Comparison of ENCODE assay signal across 9 mouse cellular contexts in the genomic region with DNA sequence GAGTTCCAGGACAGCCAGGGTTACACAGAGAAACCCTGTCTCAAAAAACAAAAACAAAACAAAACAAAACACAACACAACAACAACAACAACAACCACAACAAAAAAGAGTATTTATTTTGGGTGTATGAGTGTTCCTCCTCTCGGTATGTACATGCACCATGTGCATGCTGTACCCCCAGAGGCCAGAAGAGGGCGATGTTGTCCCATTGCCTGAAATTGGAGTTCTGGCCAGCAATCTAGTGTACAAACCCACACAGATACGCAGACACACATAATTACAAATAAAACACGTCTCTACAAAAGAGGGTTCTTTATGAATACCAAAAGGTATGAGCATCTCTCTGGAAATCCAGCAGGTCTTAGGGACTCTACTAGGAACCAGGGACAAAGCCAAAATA.
DNase-seq lines count a peak whose midpoint lies in the region; ATAC-seq and TF ChIP-seq lines count a peak whose summit lies in the region.
"Had no signal": no experiment of that assay in that cellular context is flagged by ENCODE, and none has a peak within 500 bp of the region (broad histone marks: within the 10 kb centered on the region; RNA-seq: fewer than 3 reads in every experiment).

No protein-coding gene starts in this region.

- no peak for TF ChIP-seq POLR2A in heart, adult 2 months (IDR thresholded peaks at IDR 0.05; ENCODE audit: insufficient read depth, low read depth, low read length)

- no peaks in the 10 kb centered on the region for H3K79me2 ChIP-seq in heart, adult 2 months (replicated peaks; ENCODE audit: control insufficient read depth, insufficient read depth, low read length)

- TF ChIP-seq EP300 in heart, adult 2 months (IDR thresholded peaks at IDR 0.05; ENCODE audit: insufficient read depth, low read depth, low read length): no peak
- TF ChIP-seq EP300 in liver, embryonic 14.5 days (IDR thresholded peaks at IDR 0.05; ENCODE audit: low read depth): no peak

- H3K4me3 ChIP-seq in heart, adult 2 months: no peak overlapping the region
- H3K4me3 ChIP-seq in heart, embryonic 11.5 days (ENCODE audit: low read depth, low read length): no peak overlapping the region
- no peak overlapping the region for H3K4me3 ChIP-seq in midbrain, embryonic 10.5 days
- no peak overlapping the region for H3K4me3 ChIP-seq in midbrain, embryonic 15.5 days
- no peak overlapping the region for H3K4me3 ChIP-seq in liver, embryonic 14.5 days (ENCODE audit: insufficient read depth in 1 of 2, low read depth in 2 of 2, low read length in 2 of 2)
- H3K4me3 ChIP-seq in forebrain, embryonic 12.5 days (replicated peaks): no peak overlapping the region
- H3K4me3 ChIP-seq: heart, embryonic 13.5 days had no signal

- H3K9ac ChIP-seq in heart, adult 2 months (ENCODE audit: low read depth, low read length): no peak overlapping the region
- H3K9ac ChIP-seq in heart, embryonic 11.5 days (ENCODE audit: low read depth, low read length): no peak overlapping the region
- H3K9ac ChIP-seq in midbrain, embryonic 15.5 days: no peak overlapping the region
- H3K9ac ChIP-seq in liver, embryonic 14.5 days (replicated peaks): no peak overlapping the region
- no peak overlapping the region for H3K9ac ChIP-seq in forebrain, embryonic 12.5 days
- H3K9ac ChIP-seq: heart, embryonic 13.5 days had no signal

- H3K4me2 ChIP-seq in heart, embryonic 11.5 days: no peak overlapping the region
- H3K4me2 ChIP-seq in midbrain, embryonic 15.5 days: no peak overlapping the region
- H3K4me2 ChIP-seq in liver, embryonic 14.5 days (ENCODE audit: low read depth): no peak overlapping the region
- H3K4me2 ChIP-seq in forebrain, embryonic 12.5 days: no peak overlapping the region
- H3K4me2 ChIP-seq: heart, embryonic 13.5 days had no signal

- no peak for ATAC-seq in heart, embryonic 11.5 days (replicated peaks; ENCODE audit: insufficient number of reproducible peaks, low FRiP score, low TSS enrichment)
- ATAC-seq in midbrain, embryonic 15.5 days (replicated peaks): no peak
- no peak for ATAC-seq in liver, embryonic 14.5 days (ENCODE audit: insufficient read depth)
- ATAC-seq in forebrain, embryonic 12.5 days (ENCODE audit: low FRiP score): no peak

- H3K27me3 ChIP-seq in heart, adult 2 months (ENCODE audit: control insufficient read depth, insufficient read depth, low read length): no peaks in the 10 kb centered on the region
- no peaks in the 10 kb centered on the region for H3K27me3 ChIP-seq in heart, embryonic 11.5 days (ENCODE audit: control insufficient read depth, insufficient read depth, low read length)
- no peaks in the 10 kb centered on the region for H3K27me3 ChIP-seq in midbrain, embryonic 10.5 days (ENCODE audit: low read depth, poor library complexity, severe bottlenecking)
- H3K27me3 ChIP-seq in midbrain, embryonic 15.5 days (replicated peaks): no peaks in the 10 kb centered on the region
- no peaks in the 10 kb centered on the region for H3K27me3 ChIP-seq in liver, embryonic 14.5 days (ENCODE audit: control insufficient read depth, insufficient read depth, low read length)
- H3K27me3 ChIP-seq in forebrain, embryonic 12.5 days: no peaks in the 10 kb centered on the region; the same call in 1 of the 2 replicates
- H3K27me3 ChIP-seq: heart, embryonic 13.5 days had no signal

- no peaks in the 10 kb centered on the region for H3K9me3 ChIP-seq in heart, embryonic 11.5 days (replicated peaks; ENCODE audit: control insufficient read depth, low read length)
- no peaks in the 10 kb centered on the region for H3K9me3 ChIP-seq in midbrain, embryonic 10.5 days (replicated peaks)
- no peaks in the 10 kb centered on the region for H3K9me3 ChIP-seq in midbrain, embryonic 15.5 days
- no peaks in the 10 kb centered on the region for H3K9me3 ChIP-seq in liver, embryonic 14.5 days (ENCODE audit: control insufficient read depth, low read length)
- H3K9me3 ChIP-seq in forebrain, embryonic 12.5 days: no peaks in the 10 kb centered on the region
- H3K9me3 ChIP-seq: heart, embryonic 13.5 days had no signal

- WGBS in heart, adult 2 months: 74% methylated on average over 4 of the region's 4 CpGs
- WGBS in heart, embryonic 11.5 days (ENCODE audit: insufficient replicate concordance): 67% methylated on average over 4 of the region's 4 CpGs
- WGBS in midbrain, embryonic 10.5 days: 74% methylated on average over 4 of the region's 4 CpGs
- WGBS in midbrain, embryonic 15.5 days: 71% methylated on average over 4 of the region's 4 CpGs
- 53% methylated on average over 4 of the region's 4 CpGs for WGBS in liver, embryonic 14.5 days (ENCODE audit: insufficient replicate concordance)
- WGBS in forebrain, embryonic 12.5 days: 75% methylated on average over 4 of the region's 4 CpGs

- DNase-seq in heart, adult 2 months: peak in 1 of 2 experiments; percentile 43
- peak; percentile 41 for DNase-seq in midbrain, embryonic 10.5 days (ENCODE audit: low spot score)
- DNase-seq in adrenal gland, postnatal 14 days: peak; percentile 71
- DNase-seq in liver, embryonic 14.5 days (ENCODE audit: low read depth in 3 of 3, low spot score in 3 of 3): no peak
- DNase-seq in ovary, postnatal 36 days (ENCODE audit: low spot score): no peak

- H3K27ac ChIP-seq in heart, adult 2 months: no peak overlapping the region
- H3K27ac ChIP-seq in heart, embryonic 11.5 days (ENCODE audit: low read depth, low read length): no peak overlapping the region
- H3K27ac ChIP-seq in midbrain, embryonic 10.5 days (replicated peaks): no peak overlapping the region
- H3K27ac ChIP-seq in midbrain, embryonic 15.5 days: no peak overlapping the region
- no peak overlapping the region for H3K27ac ChIP-seq in liver, embryonic 14.5 days
- H3K27ac ChIP-seq in forebrain, embryonic 12.5 days: no peak overlapping the region

- intact Hi-C loops in heart, adult 2 months (cut with DNase I): loop anchor here (5.0 kb wide), 1 partner anchor 167 kb away; no protein-coding TSS in a partner anchor

- H3K4me1 ChIP-seq in heart, adult 2 months (ENCODE audit: control insufficient read depth, insufficient read depth, low read length): no peaks in the 10 kb centered on the region
- H3K4me1 ChIP-seq in heart, embryonic 11.5 days (ENCODE audit: control insufficient read depth, insufficient read depth, low read length): 0 out of 2 replicates have a peak, but pooled peaks cover 3% of the 10 kb centered on the region
- H3K4me1 ChIP-seq in midbrain, embryonic 10.5 days: no peaks in the 10 kb centered on the region
- no peaks in the 10 kb centered on the region for H3K4me1 ChIP-seq in midbrain, embryonic 15.5 days
- H3K4me1 ChIP-seq in liver, embryonic 14.5 days (replicated peaks; ENCODE audit: control insufficient read depth in 2 of 2, insufficient read depth in 2 of 2, low read length in 1 of 2): no peaks in the 10 kb centered on the region
- no peaks in the 10 kb centered on the region for H3K4me1 ChIP-seq in forebrain, embryonic 12.5 days

- peak; percentile 71 for TF ChIP-seq CTCF in heart, adult 2 months (IDR thresholded peaks at IDR 0.05)
- TF ChIP-seq CTCF in liver, embryonic 14.5 days (IDR thresholded peaks at IDR 0.05; ENCODE audit: low read depth): peak; percentile 72

- H3K36me3 ChIP-seq in heart, adult 2 months (ENCODE audit: control insufficient read depth, insufficient read depth, low read length): no peaks in the 10 kb centered on the region
- no peaks in the 10 kb centered on the region for H3K36me3 ChIP-seq in heart, embryonic 11.5 days (ENCODE audit: control insufficient read depth, insufficient read depth, low read length)
- H3K36me3 ChIP-seq in midbrain, embryonic 10.5 days: no peaks in the 10 kb centered on the region
- no peaks in the 10 kb centered on the region for H3K36me3 ChIP-seq in midbrain, embryonic 15.5 days (replicated peaks)
- no peaks in the 10 kb centered on the region for H3K36me3 ChIP-seq in liver, embryonic 14.5 days (replicated peaks; ENCODE audit: control insufficient read depth, insufficient read depth, low read depth)
- H3K36me3 ChIP-seq in forebrain, embryonic 12.5 days (replicated peaks): no peaks in the 10 kb centered on the region
- H3K36me3 ChIP-seq: heart, embryonic 13.5 days had no signal

Comparison
In these comparisons a context has a peak if more than half of its experiments do, and no peak if none do; other contexts are left out.
1. DNase-seq: peak in midbrain, embryonic 10.5 days (single experiment) and adrenal gland, postnatal 14 days (single experiment); none in liver, embryonic 14.5 days (0 of 3) and ovary, postnatal 36 days (single experiment).